Mouse (Mus musculus): Measurements from ENCODE around the gene Aph1a. TPM values are rescaled to one million over a fixed set of nuclear protein-coding genes. Genes with fewer than 3 reads are reported as not detected.

Aph1a gene
- polyA plus RNA-seq, 2 experiments = 35.8 to 116 TPM

DNA sequence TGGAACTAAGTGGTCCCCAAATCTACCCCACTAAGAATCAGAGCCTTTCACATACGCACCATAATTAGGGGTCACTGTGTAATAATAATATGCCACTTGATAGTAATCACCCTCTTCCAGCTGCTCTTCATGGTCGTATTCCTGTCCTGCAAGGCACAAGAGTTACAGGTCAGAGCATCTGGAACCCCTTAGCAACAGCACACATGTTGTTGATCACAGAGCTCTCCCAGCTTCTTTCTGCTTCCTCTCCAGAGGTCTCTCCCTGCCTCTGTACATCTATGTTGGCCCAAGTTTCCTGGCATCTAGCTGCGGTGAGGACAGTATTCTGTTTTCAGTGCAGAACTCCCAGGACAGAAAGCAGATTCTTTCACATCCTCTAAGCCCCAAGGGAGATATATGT lies 4.1 kb upstream of the Aph1a start:
- Histone ChIP-seq H3K4me2 (replicated peaks; ENCODE audit: low read depth, low read length, severe bottlenecking) (no peak overlapping the region), H3K9me3 (ENCODE audit: control insufficient read depth, low read length) (no peaks in the 10 kb centered on the region), H3K27me3 (ENCODE audit: control insufficient read depth, insufficient read depth, low read length) (no peaks in the 10 kb centered on the region), H3K27ac (replicated peaks; ENCODE audit: low read depth, low read length) (no peak overlapping the region), H3K4me3 (replicated peaks; ENCODE audit: low read length) (no peak overlapping the region), H3K4me1 (ENCODE audit: control insufficient read depth, insufficient read depth, low read length) (peaks cover 10% of the 10 kb centered on the region; the same call in 1 of the 2 replicates), H3K36me3 (ENCODE audit: control insufficient read depth, insufficient read depth, low read length) (no peaks in the 10 kb centered on the region), H3K9ac (ENCODE audit: low read depth, low read length, severe bottlenecking) (no peak overlapping the region)
- no peak for TF ChIP-seq POLR2A (IDR thresholded peaks at IDR 0.05; ENCODE audit: borderline replicate concordance, extremely low read depth, insufficient read depth, insufficient read length)
- WGBS = 21% methylated on average over 3 of the region's 3 CpGs
- peak; percentile 42 for DNase-seq (ENCODE audit: low spot score)
- no peak for ATAC-seq (ENCODE audit: low FRiP score, low read depth)

GRCm38 (mm10) chr3:95891211-95892065 lies 2.3 kb upstream of the Aph1a start, which contains the start of gene BC028528:
Gene BC028528, minus strand, starts transcription at chr3:95892005.
- Histone ChIP-seq H3K27me3 (ENCODE audit: control insufficient read depth, insufficient read depth, low read length) (no peaks in the 10 kb centered on the region), H3K9me3 (ENCODE audit: control insufficient read depth, low read length) (no peaks in the 10 kb centered on the region), H3K4me3 (replicated peaks; ENCODE audit: low read length) (peak within 1 kb of the TSS; percentile 17), H3K4me2 (replicated peaks; ENCODE audit: low read depth, low read length, severe bottlenecking) (peak within 1 kb of the TSS; percentile 42), H3K27ac (replicated peaks; ENCODE audit: low read depth, low read length) (peak within 1 kb of the TSS; percentile 61), H3K36me3 (ENCODE audit: control insufficient read depth, insufficient read depth, low read length) (0 out of 2 replicates have a peak, but pooled peaks cover 4% of the 10 kb centered on the region), H3K4me1 (ENCODE audit: control insufficient read depth, insufficient read depth, low read length) (peaks cover 10% of the 10 kb centered on the region; the same call in 1 of the 2 replicates), H3K9ac (ENCODE audit: low read depth, low read length, severe bottlenecking) (peak within 1 kb of the TSS; percentile 21; the same call in 1 of the 2 replicates)
- DNase-seq (ENCODE audit: low spot score) = peak; percentile 77
- TF ChIP-seq POLR2A (IDR thresholded peaks at IDR 0.05; ENCODE audit: borderline replicate concordance, extremely low read depth, insufficient read depth, insufficient read length) = no peak
- WGBS = 26% methylated on average over 12 of the region's 12 CpGs
- no peak for ATAC-seq (ENCODE audit: low FRiP score, low read depth)

- 35% methylated on average over 11 of the region's 11 CpGs for WGBS
- H3K4me2 ChIP-seq (replicated peaks; ENCODE audit: low read depth, low read length, severe bottlenecking) = peak overlapping the region; percentile 42
- peak overlapping the region; percentile 18; the same call in 1 of the 2 replicates for H3K9ac ChIP-seq (ENCODE audit: low read depth, low read length, severe bottlenecking)
- H3K36me3 ChIP-seq (ENCODE audit: control insufficient read depth, insufficient read depth, low read length) = 0 out of 2 replicates have a peak, but pooled peaks cover 5% of the 10 kb centered on the region
- no peaks in the 10 kb centered on the region for H3K27me3 ChIP-seq (ENCODE audit: control insufficient read depth, insufficient read depth, low read length)
- no peak for TF ChIP-seq POLR2A (IDR thresholded peaks at IDR 0.05; ENCODE audit: borderline replicate concordance, extremely low read depth, insufficient read depth, insufficient read length)
- H3K4me3 ChIP-seq (replicated peaks; ENCODE audit: low read length) = peak overlapping the region; percentile 17
- ATAC-seq (ENCODE audit: low FRiP score, low read depth) (no peak; the same call in 1 of the 2 replicates), DNase-seq (ENCODE audit: low spot score) (no peak)
- H3K27ac ChIP-seq (replicated peaks; ENCODE audit: low read depth, low read length) = peak overlapping the region; percentile 77
- H3K9me3 ChIP-seq (ENCODE audit: control insufficient read depth, low read length) = no peaks in the 10 kb centered on the region
- peaks cover 10% of the 10 kb centered on the region; the same call in 1 of the 2 replicates for H3K4me1 ChIP-seq (ENCODE audit: control insufficient read depth, insufficient read depth, low read length)
Measured at GRCm38 (mm10) chr3:95892066-95893052, 1.4 kb upstream of the Aph1a start.

GRCm38 (mm10) chr3:95893126-95893525 lies 643 bp upstream of the Aph1a start:
- H3K27me3 ChIP-seq (ENCODE audit: control insufficient read depth, insufficient read depth, low read length) = no peaks in the 10 kb centered on the region
- peak overlapping the region; percentile 53 for H3K9ac ChIP-seq (ENCODE audit: low read depth, low read length, severe bottlenecking)
- peaks cover 12% of the 10 kb centered on the region for H3K36me3 ChIP-seq (ENCODE audit: control insufficient read depth, insufficient read depth, low read length)
- DNase-seq (ENCODE audit: low spot score) (no peak), ATAC-seq (ENCODE audit: low FRiP score, low read depth) (no peak)
- H3K4me3 ChIP-seq (replicated peaks; ENCODE audit: low read length) = peak overlapping the region; percentile 67
- H3K4me2 ChIP-seq (replicated peaks; ENCODE audit: low read depth, low read length, severe bottlenecking) = peak overlapping the region; percentile 62
- no peak for TF ChIP-seq POLR2A (IDR thresholded peaks at IDR 0.05; ENCODE audit: borderline replicate concordance, extremely low read depth, insufficient read depth, insufficient read length)
- peaks cover 10% of the 10 kb centered on the region; the same call in 1 of the 2 replicates for H3K4me1 ChIP-seq (ENCODE audit: control insufficient read depth, insufficient read depth, low read length)
- 13% methylated on average over 7 of the region's 7 CpGs for WGBS
- peak overlapping the region; percentile 77 for H3K27ac ChIP-seq (replicated peaks; ENCODE audit: low read depth, low read length)
- H3K9me3 ChIP-seq (ENCODE audit: control insufficient read depth, low read length) = no peaks in the 10 kb centered on the region
